Mouse (Mus musculus) heart, adult 2 months (tissue): ENCODE results near the gene Cntn5. TPM values are rescaled to one million over a fixed set of nuclear protein-coding genes. Genes with fewer than 3 reads are reported as not detected.
A peak's percentile ranks its signal among the peaks of the same experiment; 100 is the strongest.

Experiments
- DNase-seq, 2 experiments: peaks; one replicate each; pipeline ENCODE4 v3.0.0; 2021
- H3K27ac ChIP-seq: fragments of 200-600 bp; 2 replicates; pipeline ENCODE4 v1.8.1; 2022
- H3K27me3 ChIP-seq: fragments of 200-500 bp; 2 replicates; pipeline ENCODE4 v1.6.1; 2012; ENCODE audit warnings: mild to moderate bottlenecking, low read length, inconsistent platforms, mixed read lengths; ENCODE audit not compliant: control insufficient read depth, insufficient read depth
- H3K36me3 ChIP-seq: fragments of 200-500 bp; 2 replicates; pipeline ENCODE4 v1.6.1; 2012; ENCODE audit warnings: low read length, inconsistent platforms; ENCODE audit not compliant: control insufficient read depth, insufficient read depth
- H3K4me1 ChIP-seq: fragments of 200-500 bp; 2 replicates; pipeline ENCODE4 v1.6.1; 2011; ENCODE audit warnings: low read length; ENCODE audit not compliant: control insufficient read depth, insufficient read depth
- H3K4me3 ChIP-seq: fragments of 200-600 bp; 2 replicates; pipeline ENCODE4 v1.8.1; 2022
- H3K79me2 ChIP-seq: fragments of 200-500 bp; replicated peaks from 2 replicates; pipeline ENCODE4 v1.6.1; 2012; ENCODE audit warnings: mild to moderate bottlenecking, inconsistent platforms, low read length, moderate library complexity, mixed read lengths; ENCODE audit not compliant: control insufficient read depth, insufficient read depth
- H3K9ac ChIP-seq: fragments of 200-500 bp; 2 replicates; pipeline ENCODE4 v1.6.1; 2012; ENCODE audit warnings: low read depth, mild to moderate bottlenecking, control low read depth, inconsistent platforms, low read length, mixed read lengths
- CTCF ChIP-seq: fragments of 200-600 bp; IDR thresholded peaks from 2 replicates; pipeline ENCODE4 v1.8.1; 2022; ENCODE audit warnings: antibody characterized with exemption, mild to moderate bottlenecking, moderate library complexity
- EP300 ChIP-seq: fragments of 200-500 bp; IDR thresholded peaks from 2 replicates; pipeline ENCODE4 v1.6.1; 2011; ENCODE audit warnings: low read depth, low read length, control low read depth; ENCODE audit not compliant: insufficient read depth
- POLR2A ChIP-seq: fragments of 200-500 bp; IDR thresholded peaks from 2 replicates; pipeline ENCODE4 v1.6.1; 2011; ENCODE audit warnings: mild to moderate bottlenecking, low read depth, low read length, control low read depth; ENCODE audit not compliant: insufficient read depth
- WGBS: fragments of 180-500 bp; shearing (Covaris S2); methylation state at CpG from one replicate; pipeline ENCODE4 v1.1.7; 2018; 5-methylcytosine and 5-hydroxymethylcytosine counted together
- intact Hi-C: fragments of 180-260 bp; cut with DNase I; formaldehyde crosslinking; loops from one replicate; pipeline ENCODE4 v1.15.1; 2025
- polyA plus RNA-seq: library from polyadenylated mRNA; depleted of rRNA; stranded (reverse); fragments of >200 nt; gene quantifications from 2 replicates; pipeline ENCODE4 v1.2.3, GENCODE M21; 2012
- total RNA-seq, 2 experiments: library from RNA; stranded (reverse); gene quantifications; 2 replicates each; pipeline ENCODE4 v1.2.3; 2021

The Cntn5 gene
- total and polyA plus RNA-seq, 3 experiments, result 0.21 to 0.48 (median 0.29) TPM

DNA sequence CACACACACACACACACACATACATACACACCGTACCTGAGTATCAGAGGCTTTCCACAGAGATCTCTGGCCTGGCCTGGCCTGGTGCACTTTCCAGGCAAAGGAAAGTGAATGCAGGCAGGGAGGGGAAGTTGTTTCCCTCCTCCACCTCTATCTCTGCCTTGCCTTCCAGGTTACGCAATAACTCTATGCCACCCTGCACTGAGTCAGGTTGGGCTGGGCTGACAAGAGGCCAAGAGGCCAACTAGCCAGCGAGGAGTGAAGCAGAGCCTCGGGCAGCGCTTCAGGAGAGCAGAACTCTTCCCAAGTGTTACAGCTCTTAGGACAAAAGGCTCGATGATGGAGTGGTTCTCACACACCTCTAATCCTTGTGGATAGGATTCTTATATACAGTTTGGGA, 1018.4 kb downstream of the Cntn5 start:
- no peak overlapping the region for H3K27ac ChIP-seq
- H3K4me3 ChIP-seq, result no peak overlapping the region
- H3K27me3 ChIP-seq, result no peaks in the 10 kb centered on the region
- intact Hi-C loops, result no loop called here
- no peaks in the 10 kb centered on the region for H3K4me1 ChIP-seq
- no peaks in the 10 kb centered on the region for H3K36me3 ChIP-seq
- TF ChIP-seq CTCF (no peak), POLR2A (no peak), EP300 (no peak)
- DNase-seq, result peak; percentile 22 to 48
- H3K79me2 ChIP-seq, result no peaks in the 10 kb centered on the region
- 69% methylated on average over 6 of the region's 6 CpGs for WGBS
- no peak overlapping the region for H3K9ac ChIP-seq

DNA sequence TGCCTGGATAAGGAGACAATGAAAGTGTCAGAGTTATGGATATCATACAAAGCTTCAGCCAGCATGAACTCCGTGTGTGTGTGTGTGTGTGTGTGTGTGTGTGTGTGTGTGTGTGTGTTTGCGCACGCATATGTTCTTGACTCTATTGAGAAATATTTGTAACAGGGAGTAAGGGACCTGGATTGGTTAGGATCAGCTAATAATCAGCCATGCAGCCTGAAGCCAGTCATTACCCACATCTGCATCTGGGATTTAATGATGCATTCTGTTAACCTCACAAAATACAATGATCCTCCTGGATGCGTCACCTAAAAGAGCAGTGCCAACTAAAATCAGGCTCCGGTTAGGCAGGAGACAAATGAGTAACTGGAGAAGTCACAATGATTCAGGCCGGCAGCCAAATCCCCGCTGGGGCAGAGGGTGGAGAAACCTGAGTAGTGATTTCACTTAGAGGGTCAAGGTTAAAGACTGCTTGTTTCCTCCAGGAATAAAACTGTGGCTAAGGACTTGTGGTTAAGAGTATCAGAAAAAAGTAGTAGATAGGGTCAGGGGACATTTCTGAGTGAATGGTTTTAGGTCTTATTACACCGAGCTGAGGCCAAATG, 1021.7 kb downstream of the Cntn5 start:
- H3K79me2 ChIP-seq, result no peaks in the 10 kb centered on the region
- intact Hi-C loops, result no loop called here
- no peaks in the 10 kb centered on the region for H3K27me3 ChIP-seq
- H3K4me3 ChIP-seq, result no peak overlapping the region
- no peak overlapping the region for H3K27ac ChIP-seq
- H3K9ac ChIP-seq, result no peak overlapping the region
- WGBS, result 52% methylated on average over 8 of the region's 8 CpGs
- peak; percentile 32 to 45 for DNase-seq
- no peak for TF ChIP-seq POLR2A
- TF ChIP-seq EP300, result no peak
- TF ChIP-seq CTCF, result no peak
- no peaks in the 10 kb centered on the region for H3K36me3 ChIP-seq
- H3K4me1 ChIP-seq, result no peaks in the 10 kb centered on the region

DNA sequence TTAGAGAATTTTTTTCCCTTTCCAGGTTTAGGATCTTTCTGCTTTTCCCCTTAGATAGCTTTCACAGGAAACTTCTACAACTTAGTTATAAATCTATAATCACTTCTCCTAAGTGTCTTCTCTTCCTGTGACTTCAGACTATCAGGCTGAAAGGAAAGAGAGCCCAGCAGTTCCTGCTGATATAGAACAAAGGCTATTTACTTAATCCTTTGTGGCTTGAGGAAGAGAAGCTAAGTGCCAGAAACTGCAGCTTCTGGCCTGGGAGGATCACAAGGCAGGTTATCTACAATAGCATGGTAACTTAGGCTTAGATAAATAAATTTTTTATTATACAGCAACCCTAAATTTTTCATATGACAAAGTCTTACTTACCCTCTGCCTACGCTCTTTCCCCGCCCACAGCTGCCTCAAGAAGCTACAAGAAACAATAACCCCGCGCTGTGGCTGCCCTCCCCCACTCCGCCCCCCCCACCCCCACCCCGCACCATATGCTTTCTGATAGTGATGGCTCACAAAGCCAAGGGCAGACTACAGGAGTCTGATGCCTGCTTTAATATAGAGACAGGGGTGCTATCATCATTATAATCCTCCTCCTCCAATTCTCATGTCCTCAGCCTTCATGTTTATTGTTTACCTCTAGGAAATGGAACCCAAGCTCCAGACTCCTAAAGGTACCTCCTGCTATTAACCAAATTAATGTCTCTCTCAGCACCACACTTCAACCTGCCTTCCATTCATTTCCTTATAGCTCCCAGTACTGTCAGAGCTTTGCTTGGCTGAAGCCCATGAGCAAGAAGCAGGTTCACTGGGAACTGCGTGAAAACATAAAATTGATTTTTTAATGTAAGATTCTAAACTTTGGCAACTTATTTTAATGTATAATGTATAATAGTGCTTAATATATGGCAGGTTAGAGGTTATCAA, 1032.2 kb downstream of the Cntn5 start:
- Histone ChIP-seq H3K4me1 (no peaks in the 10 kb centered on the region), H3K27me3 (no peaks in the 10 kb centered on the region), H3K9ac (no peak overlapping the region), H3K27ac (no peak overlapping the region), H3K4me3 (no peak overlapping the region), H3K79me2 (no peaks in the 10 kb centered on the region), H3K36me3 (no peaks in the 10 kb centered on the region)
- TF ChIP-seq CTCF (no peak), EP300 (no peak), POLR2A (no peak)
- intact Hi-C loops, result no loop called here
- 42% methylated on average over 7 of the region's 7 CpGs for WGBS
- no peak for DNase-seq

- H3K79me2 ChIP-seq, result no peaks in the 10 kb centered on the region
- intact Hi-C loops, result no loop called here
- TF ChIP-seq POLR2A, result no peak
- no peak for TF ChIP-seq CTCF
- TF ChIP-seq EP300, result no peak
- H3K9ac ChIP-seq, result no peak overlapping the region
- no peak overlapping the region for H3K4me3 ChIP-seq
- no peaks in the 10 kb centered on the region for H3K27me3 ChIP-seq
- no peak for DNase-seq
- H3K4me1 ChIP-seq, result no peaks in the 10 kb centered on the region
- H3K27ac ChIP-seq, result no peak overlapping the region
- WGBS, result 74% methylated on average over 3 of the region's 3 CpGs
- H3K36me3 ChIP-seq, result no peaks in the 10 kb centered on the region
Measured at GRCm38 (mm10) chr9:9860631-9861030, 1043.9 kb downstream of the Cntn5 start.

DNA sequence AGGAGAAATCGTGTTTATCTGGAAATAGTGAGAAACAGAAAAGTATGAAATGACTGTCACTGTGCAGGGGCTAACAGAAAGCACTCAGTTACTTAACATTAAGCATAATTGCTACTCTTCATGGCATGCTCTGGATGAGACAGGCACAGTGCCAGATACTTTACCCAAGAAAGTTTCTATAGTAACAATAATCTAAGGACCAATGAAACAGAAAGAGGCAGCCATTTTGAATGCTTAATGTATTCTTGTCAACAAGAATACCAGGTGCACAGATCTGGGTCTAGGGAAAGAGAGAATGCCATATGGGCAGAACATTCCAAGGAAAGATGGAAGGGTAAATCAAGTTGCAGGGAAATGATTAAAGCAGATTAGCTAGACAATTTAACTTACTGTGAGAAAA, 1045.3 kb downstream of the Cntn5 start:
- 21% methylated on average over 1 of the region's 1 CpGs for WGBS
- intact Hi-C loops, result no loop called here
- Histone ChIP-seq H3K4me1 (no peaks in the 10 kb centered on the region), H3K36me3 (no peaks in the 10 kb centered on the region), H3K4me3 (no peak overlapping the region), H3K9ac (no peak overlapping the region), H3K27ac (no peak overlapping the region), H3K27me3 (no peaks in the 10 kb centered on the region), H3K79me2 (no peaks in the 10 kb centered on the region)
- DNase-seq, result no peak
- no peak for TF ChIP-seq EP300
- no peak for TF ChIP-seq POLR2A
- TF ChIP-seq CTCF, result no peak

DNA sequence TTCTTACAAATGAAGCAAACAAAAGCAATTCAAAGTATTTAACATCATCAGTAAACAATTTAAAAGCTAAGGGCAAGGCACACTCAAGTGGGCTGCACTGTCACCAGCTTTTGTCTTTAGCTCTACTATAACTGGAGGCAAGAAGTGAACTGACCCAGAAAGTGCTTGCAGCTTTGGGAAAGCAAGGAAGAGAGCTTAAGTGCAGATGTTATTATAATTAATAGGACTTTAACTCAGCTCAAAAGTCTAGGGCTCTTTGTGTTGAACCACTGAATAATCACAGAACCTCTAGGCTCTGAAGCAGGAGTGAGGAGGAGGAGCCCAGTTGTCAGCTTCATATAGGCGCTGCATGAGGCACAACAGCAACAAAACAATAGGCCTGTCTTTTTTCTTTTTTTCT, 1049.8 kb downstream of the Cntn5 start:
- H3K4me1 ChIP-seq, result no peaks in the 10 kb centered on the region

More for the DNA sequence above, 1049.8 kb downstream of the Cntn5 start:
- no peak for TF ChIP-seq POLR2A
- TF ChIP-seq CTCF, result no peak
- TF ChIP-seq EP300, result no peak
- Histone ChIP-seq H3K79me2 (no peaks in the 10 kb centered on the region), H3K27me3 (no peaks in the 10 kb centered on the region), H3K27ac (no peak overlapping the region), H3K9ac (no peak overlapping the region), H3K36me3 (no peaks in the 10 kb centered on the region), H3K4me3 (no peak overlapping the region)
- WGBS, result 64% methylated on average over 1 of the region's 1 CpGs
- intact Hi-C loops, result no loop called here
- DNase-seq, result no peak
